Mouse (Mus musculus) heart, embryonic 10.5 days (tissue): ENCODE measurements around the gene Plac1. TPM values are rescaled to one million over a fixed set of nuclear protein-coding genes. Genes with fewer than 3 reads are reported as not detected.

Experiments used
- DNase-seq: peaks from one replicate; pipeline ENCODE4 v3.0.0-alpha.2; 2017; ENCODE audit warnings: low spot score
- H3K27ac ChIP-seq: fragments of 300-500 bp; sonication (generic); 2 replicates; pipeline ENCODE4 v1.5.1; 2016; ENCODE audit warnings: mild to moderate bottlenecking
- H3K27me3 ChIP-seq: fragments of 300-500 bp; sonication (generic); 2 replicates; pipeline ENCODE4 v1.6.1; 2016; ENCODE audit warnings: mild to moderate bottlenecking; ENCODE audit not compliant: poor library complexity, insufficient read depth, severe bottlenecking
- H3K36me3 ChIP-seq: fragments of 300-500 bp; sonication (generic); 2 replicates; pipeline ENCODE4 v1.6.1; 2016; ENCODE audit warnings: mild to moderate bottlenecking, moderate library complexity
- H3K4me1 ChIP-seq: fragments of 300-500 bp; sonication (generic); 2 replicates; pipeline ENCODE4 v1.6.1; 2016; ENCODE audit warnings: mild to moderate bottlenecking
- H3K4me3 ChIP-seq: fragments of 300-500 bp; sonication (generic); 2 replicates; pipeline ENCODE4 v1.5.1; 2016; ENCODE audit warnings: mild to moderate bottlenecking, moderate library complexity
- H3K9me3 ChIP-seq: fragments of 300-500 bp; sonication (generic); 2 replicates; pipeline ENCODE4 v1.6.1; 2016; ENCODE audit warnings: mild to moderate bottlenecking, moderate library complexity
- WGBS: fragments of 180-500 bp; shearing (Covaris S2); methylation state at CpG from one replicate; pipeline ENCODE4 v1.1.7; 2016; 5-methylcytosine and 5-hydroxymethylcytosine counted together
- polyA plus RNA-seq: library from polyadenylated mRNA; unstranded; fragments of >200 nt; fragmentation: Nextera tagmentation; extraction: Ambion mirVana; gene quantifications from 2 replicates; pipeline ENCODE4 v1.2.1, GENCODE M21; 2016

The Plac1 gene
- polyA plus RNA-seq, 1 experiment from 2014 or later: 13.3 TPM

DNA sequence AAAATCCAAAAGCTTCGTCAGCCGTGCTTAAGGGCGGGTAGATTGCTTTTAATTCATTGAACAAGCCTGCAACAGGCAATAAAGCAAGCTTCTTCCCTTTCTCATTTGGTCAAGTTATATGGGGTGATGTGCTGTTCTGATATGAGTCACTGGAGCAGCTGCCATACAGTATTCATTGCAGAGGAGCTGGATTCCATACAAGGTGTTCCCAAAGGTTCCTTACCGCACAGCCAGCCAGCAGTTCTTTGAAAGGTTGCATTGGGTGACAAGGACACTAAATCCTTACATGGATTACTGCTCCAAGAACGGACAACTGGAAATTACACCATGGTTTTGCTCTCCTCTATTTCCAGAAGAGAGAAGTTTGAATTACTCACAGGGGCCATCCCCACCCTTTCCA, 63.6 kb downstream of the Plac1 start:
- H3K9me3 ChIP-seq: no peaks in the 10 kb centered on the region
- H3K36me3 ChIP-seq: no peaks in the 10 kb centered on the region
- no peak overlapping the region for H3K4me3 ChIP-seq
- no peaks in the 10 kb centered on the region for H3K4me1 ChIP-seq
- H3K27me3 ChIP-seq: no peaks in the 10 kb centered on the region
- H3K27ac ChIP-seq: no peak overlapping the region
- DNase-seq: no peak
- WGBS: 88% methylated on average over 5 of the region's 5 CpGs

DNA sequence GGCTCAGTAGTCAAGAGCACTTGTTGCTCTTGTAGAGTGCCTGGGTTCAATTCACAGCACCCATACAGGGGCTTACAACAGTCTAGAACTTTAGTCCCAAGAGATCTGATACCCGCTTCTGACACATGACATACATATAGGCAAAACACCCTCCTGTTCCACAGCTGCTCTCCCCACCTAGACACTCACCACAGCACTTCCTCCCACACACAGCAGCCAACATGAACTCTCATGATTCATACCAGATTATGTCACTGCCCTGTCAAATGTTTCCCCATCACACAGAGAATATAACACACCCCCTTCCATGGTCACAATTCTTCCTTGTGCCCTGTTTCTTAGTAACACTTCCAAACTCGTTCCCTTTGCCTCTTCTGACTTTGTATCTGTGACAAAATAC, 71.3 kb downstream of the Plac1 start:
- Histone ChIP-seq H3K27me3 (no peaks in the 10 kb centered on the region), H3K9me3 (no peaks in the 10 kb centered on the region), H3K27ac (no peak overlapping the region), H3K36me3 (no peaks in the 10 kb centered on the region), H3K4me3 (no peak overlapping the region), H3K4me1 (peaks cover 4% of the 10 kb centered on the region; the same call in 1 of the 2 replicates)
- 68% methylated on average over 2 of the region's 2 CpGs for WGBS
- DNase-seq: no peak

DNA sequence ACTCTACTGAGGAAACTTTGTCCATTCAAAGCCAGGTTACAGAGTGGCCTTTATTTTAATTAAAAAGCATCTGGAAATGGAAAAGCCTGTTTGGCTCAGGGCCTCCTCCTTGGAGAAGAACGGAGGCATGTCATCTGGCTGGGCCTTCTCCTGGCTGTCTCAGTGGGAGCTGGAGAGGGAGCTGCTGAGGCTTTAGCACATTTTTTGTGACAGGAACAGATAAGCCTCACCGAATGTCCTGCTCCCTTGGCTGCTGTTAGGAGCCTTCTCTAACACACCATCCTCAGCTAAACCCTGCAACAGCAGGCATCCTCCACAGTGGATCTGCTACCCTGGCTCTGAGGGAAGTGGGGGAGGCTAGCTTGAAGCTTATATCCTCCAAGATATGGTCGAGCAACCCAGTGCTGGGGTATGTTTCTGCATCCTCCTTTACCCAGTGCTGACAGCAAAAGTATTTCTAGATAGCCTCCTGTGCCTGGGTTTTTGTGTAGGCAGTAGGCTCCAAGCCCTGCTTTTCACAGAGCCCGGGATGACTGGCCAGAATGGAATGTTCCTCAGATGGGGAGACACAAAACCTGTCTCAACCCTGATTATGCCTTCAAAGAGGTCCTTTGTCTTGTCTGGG, 72.9 kb downstream of the Plac1 start:
- 23% methylated on average over 4 of the region's 4 CpGs for WGBS
- DNase-seq: peak; percentile 80
- Histone ChIP-seq H3K9me3 (no peaks in the 10 kb centered on the region), H3K27me3 (no peaks in the 10 kb centered on the region), H3K27ac (peak overlapping the region; percentile 82), H3K36me3 (no peaks in the 10 kb centered on the region), H3K4me3 (no peak overlapping the region), H3K4me1 (peaks cover 5% of the 10 kb centered on the region)

DNA sequence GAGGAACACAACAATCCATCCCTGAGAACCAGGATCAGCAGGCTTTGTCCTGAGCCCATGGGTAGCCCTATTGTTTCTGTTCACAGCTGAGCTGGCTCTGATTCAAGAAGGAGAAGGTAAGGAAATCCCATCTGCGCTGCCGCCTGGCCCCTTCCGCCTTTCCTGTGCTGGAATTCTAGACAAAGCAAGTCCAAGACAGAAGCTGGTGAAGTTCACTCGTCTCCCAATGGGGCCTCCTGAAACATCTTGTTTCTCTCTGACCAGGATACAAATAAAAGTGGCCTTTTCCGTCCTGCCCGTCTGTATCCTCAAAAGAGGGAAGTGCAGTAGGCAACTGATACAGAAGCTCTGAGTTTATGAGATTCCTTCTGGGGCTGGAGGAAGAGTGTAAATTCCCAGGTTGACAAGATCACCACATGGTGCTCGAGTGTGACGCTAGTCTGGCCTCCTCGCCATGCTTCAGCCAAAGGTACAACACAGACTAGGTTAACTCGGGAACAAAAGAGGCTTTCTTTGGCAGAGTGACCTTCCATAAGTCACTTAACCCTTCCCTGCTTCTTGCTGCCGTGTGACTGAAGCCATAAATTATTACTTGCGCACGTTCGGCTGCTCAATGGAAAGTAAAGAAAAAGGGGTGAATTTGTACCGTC, 73.5 kb downstream of the Plac1 start:
- 53% methylated on average over 15 of the region's 15 CpGs for WGBS
- H3K36me3 ChIP-seq: no peaks in the 10 kb centered on the region
- no peak for DNase-seq
- no peaks in the 10 kb centered on the region for H3K9me3 ChIP-seq
- no peak overlapping the region for H3K4me3 ChIP-seq
- peaks cover 12% of the 10 kb centered on the region for H3K4me1 ChIP-seq
- peak overlapping the region; percentile 82 for H3K27ac ChIP-seq
- no peaks in the 10 kb centered on the region for H3K27me3 ChIP-seq

DNA sequence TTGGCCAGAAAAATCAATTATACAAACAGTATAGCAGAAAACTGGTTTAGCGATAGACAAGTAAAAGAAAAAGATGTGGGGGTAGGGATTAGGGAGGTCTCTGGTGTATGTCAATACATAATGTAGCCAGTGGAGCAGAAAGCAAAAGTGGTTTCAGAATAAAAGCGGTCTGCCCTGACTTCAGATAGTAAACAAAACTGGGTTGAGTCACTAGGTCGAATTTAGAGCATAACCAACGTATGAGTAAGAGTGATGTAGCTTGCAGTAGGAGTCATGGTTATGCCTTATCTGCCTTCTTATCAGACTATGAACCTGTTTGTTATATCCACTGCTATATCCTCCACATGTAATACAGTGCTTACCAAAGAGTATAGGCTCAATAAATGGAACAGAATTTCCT, 77.3 kb downstream of the Plac1 start:
- H3K36me3 ChIP-seq: no peaks in the 10 kb centered on the region
- peaks cover 16% of the 10 kb centered on the region for H3K4me1 ChIP-seq
- no peaks in the 10 kb centered on the region for H3K9me3 ChIP-seq
- no peaks in the 10 kb centered on the region for H3K27me3 ChIP-seq
- H3K27ac ChIP-seq: peak overlapping the region; percentile 63; the same call in 1 of the 2 replicates
- no peak for DNase-seq
- no peak overlapping the region for H3K4me3 ChIP-seq
- WGBS: 60% methylated on average over 4 of the region's 4 CpGs

DNA sequence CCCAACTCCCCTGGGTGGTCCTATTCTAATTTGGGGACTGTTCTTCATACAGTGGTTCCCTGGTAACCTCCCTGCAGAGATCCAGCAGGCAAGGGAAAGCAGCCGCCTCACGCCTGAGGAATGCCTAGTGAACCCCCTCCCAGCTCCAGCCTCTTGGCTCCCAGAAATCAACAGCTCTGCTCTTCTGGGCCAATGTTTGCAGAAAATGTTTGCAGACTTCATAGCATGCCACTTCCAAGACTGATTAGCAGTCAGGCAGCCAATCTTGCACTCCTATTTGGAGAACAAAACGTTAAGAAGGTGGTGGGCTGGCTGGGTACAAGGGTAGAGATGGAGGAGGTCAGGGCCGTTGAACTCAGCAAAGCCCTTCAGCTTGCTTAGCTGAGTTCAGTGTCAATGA, 78.3 kb downstream of the Plac1 start:
- Histone ChIP-seq H3K4me1 (peaks cover 12% of the 10 kb centered on the region), H3K27me3 (no peaks in the 10 kb centered on the region), H3K9me3 (no peaks in the 10 kb centered on the region), H3K27ac (peak overlapping the region; percentile 63), H3K4me3 (no peak overlapping the region), H3K36me3 (no peaks in the 10 kb centered on the region)
- WGBS: 29% methylated on average over 4 of the region's 4 CpGs
- no peak for DNase-seq

DNA sequence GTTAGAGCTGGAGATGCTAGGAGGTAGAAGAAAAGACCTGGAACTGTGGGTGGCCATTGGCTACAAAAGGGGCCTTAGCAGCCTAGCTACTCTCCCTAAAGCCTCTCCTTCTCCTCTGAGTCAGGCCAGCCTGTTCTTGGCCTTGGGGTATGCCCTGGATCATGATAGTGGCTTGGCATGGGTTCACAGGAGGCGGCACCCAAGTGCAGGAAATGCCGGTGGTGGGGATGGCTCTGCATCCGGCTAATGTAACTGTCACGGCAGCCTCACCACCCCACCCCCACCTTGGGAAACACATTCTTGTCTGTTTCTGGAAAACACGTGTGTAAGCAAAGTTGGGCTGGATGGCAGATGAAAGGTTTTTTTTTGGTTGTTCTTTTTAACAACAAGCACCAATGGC, 78.8 kb downstream of the Plac1 start:
- DNase-seq: no peak
- H3K4me3 ChIP-seq: no peak overlapping the region
- peaks cover 12% of the 10 kb centered on the region for H3K4me1 ChIP-seq
- peak overlapping the region; percentile 63; the same call in 1 of the 2 replicates for H3K27ac ChIP-seq
- no peaks in the 10 kb centered on the region for H3K9me3 ChIP-seq
- no peaks in the 10 kb centered on the region for H3K27me3 ChIP-seq
- 40% methylated on average over 5 of the region's 5 CpGs for WGBS
- no peaks in the 10 kb centered on the region for H3K36me3 ChIP-seq

DNA sequence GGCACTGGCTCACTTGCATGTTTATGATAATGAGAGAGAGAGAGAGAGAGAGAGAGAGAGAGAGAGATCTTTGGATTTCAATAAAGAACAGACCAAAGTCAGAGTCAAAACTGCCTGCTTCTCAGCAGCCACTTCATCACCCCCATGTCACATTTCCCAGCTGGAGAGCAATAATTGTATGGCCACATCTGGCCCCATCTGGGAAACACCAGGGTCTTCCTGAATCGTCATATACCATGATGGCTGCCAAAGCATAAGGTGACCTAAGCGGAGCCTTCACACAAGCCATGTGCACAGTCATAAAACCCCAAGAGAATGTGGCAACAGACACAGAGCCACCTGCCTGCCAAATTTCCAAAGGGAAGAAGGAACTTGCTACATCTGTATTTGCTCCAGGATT, 91.9 kb downstream of the Plac1 start:
- Histone ChIP-seq H3K36me3 (no peaks in the 10 kb centered on the region), H3K4me1 (no peaks in the 10 kb centered on the region), H3K4me3 (no peak overlapping the region), H3K27ac (no peak overlapping the region), H3K9me3 (no peaks in the 10 kb centered on the region), H3K27me3 (no peaks in the 10 kb centered on the region)
- 77% methylated on average over 2 of the region's 2 CpGs for WGBS
- no peak for DNase-seq

DNA sequence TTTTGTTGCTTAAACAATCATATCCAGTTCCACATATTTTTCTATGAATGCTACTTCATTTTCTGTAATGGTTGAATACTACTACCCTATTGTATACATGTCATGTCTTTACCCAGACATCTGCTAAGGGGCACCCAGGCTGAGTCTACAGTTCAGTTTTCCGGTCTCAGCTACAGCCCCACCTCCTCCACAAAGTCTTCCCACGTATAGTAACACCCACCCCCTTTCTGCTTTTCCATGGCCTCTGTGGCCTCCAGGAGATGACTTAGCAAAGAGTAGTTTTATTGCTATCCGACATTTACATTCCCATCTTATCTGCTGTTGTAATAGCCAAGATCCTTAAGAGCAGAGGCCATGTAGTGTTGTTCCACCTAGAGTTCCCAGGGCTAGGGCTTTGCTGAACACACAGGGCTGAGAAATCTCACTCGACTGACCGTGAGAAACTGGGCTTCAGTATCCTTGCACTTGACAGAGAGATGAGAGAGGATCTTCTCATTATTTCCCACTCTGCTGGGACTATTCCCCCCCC, 93.5 kb downstream of the Plac1 start:
- Histone ChIP-seq H3K27me3 (no peaks in the 10 kb centered on the region), H3K9me3 (no peaks in the 10 kb centered on the region), H3K36me3 (no peaks in the 10 kb centered on the region), H3K4me3 (no peak overlapping the region), H3K27ac (no peak overlapping the region), H3K4me1 (no peaks in the 10 kb centered on the region)
- DNase-seq: no peak
- WGBS: 58% methylated on average over 5 of the region's 5 CpGs

DNA sequence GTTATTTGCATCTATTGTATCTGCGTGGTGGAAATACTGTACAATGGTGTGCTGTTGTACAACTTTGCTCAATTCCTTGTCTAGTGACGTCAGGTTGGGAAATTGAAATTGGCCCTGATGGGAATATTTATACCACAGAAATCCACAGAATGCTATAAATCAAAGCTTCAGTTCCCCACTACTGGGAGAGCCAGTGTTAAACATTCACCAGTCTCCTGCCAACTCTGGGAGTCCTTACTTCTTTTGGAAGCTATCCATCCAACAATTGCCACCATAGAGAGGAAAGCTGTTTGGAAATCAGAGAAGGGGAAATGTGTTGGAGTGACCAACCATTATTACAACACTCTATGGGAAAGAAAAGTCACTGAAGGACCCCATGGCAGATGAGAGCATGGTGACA, 100.3 kb downstream of the Plac1 start:
- Histone ChIP-seq H3K36me3 (no peaks in the 10 kb centered on the region), H3K4me1 (no peaks in the 10 kb centered on the region), H3K27me3 (no peaks in the 10 kb centered on the region), H3K9me3 (no peaks in the 10 kb centered on the region), H3K4me3 (no peak overlapping the region), H3K27ac (no peak overlapping the region)
- DNase-seq: no peak
- 80% methylated on average over 2 of the region's 2 CpGs for WGBS

DNA sequence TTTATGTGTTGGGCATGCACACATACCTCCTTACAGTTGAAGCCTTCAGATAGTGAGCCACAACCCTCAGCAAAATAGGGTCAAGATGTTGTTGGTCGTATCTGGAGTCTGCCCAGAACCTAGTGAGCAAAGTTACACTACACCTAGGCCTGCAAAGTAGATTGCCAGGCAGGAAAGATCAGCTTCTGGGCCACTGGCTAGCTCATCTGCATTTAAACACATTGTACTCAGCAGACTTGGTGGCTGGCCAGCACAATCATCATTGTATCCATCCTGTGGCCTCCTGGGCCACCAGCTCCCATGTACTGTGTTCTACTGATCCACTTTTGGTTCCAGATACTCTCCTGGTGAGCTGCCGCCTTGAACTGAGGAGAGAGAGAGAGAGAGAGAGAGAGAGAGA, 102.8 kb downstream of the Plac1 start:
- Histone ChIP-seq H3K4me1 (no peaks in the 10 kb centered on the region), H3K9me3 (no peaks in the 10 kb centered on the region), H3K27ac (no peak overlapping the region), H3K36me3 (no peaks in the 10 kb centered on the region), H3K27me3 (no peaks in the 10 kb centered on the region), H3K4me3 (no peak overlapping the region)
- WGBS: 87% methylated on average over 2 of the region's 2 CpGs
- no peak for DNase-seq

DNA sequence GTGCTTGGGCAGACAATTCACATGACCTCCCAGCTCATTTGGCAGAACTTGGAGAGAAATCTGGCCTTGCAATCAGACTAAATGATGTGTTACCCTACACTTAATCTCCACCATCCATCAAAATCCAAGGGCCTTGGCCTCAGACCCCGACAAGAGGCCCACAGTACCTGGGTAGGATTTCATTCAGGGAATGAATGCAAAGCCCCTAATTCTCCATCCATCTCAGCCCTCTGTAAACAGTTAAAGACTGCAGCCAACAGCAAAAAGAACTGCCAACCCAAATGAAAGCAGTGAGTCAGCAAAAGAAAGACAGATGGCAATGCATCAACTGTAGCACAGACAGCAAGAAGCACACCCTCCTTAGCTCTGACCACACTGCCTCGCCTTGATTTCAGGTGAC, 110.4 kb downstream of the Plac1 start:
- no peak for DNase-seq
- Histone ChIP-seq H3K4me3 (no peak overlapping the region), H3K9me3 (no peaks in the 10 kb centered on the region), H3K27me3 (no peaks in the 10 kb centered on the region), H3K36me3 (no peaks in the 10 kb centered on the region), H3K4me1 (peaks cover 5% of the 10 kb centered on the region; the same call in 1 of the 2 replicates), H3K27ac (no peak overlapping the region)
- 53% methylated on average over 2 of the region's 2 CpGs for WGBS

DNA sequence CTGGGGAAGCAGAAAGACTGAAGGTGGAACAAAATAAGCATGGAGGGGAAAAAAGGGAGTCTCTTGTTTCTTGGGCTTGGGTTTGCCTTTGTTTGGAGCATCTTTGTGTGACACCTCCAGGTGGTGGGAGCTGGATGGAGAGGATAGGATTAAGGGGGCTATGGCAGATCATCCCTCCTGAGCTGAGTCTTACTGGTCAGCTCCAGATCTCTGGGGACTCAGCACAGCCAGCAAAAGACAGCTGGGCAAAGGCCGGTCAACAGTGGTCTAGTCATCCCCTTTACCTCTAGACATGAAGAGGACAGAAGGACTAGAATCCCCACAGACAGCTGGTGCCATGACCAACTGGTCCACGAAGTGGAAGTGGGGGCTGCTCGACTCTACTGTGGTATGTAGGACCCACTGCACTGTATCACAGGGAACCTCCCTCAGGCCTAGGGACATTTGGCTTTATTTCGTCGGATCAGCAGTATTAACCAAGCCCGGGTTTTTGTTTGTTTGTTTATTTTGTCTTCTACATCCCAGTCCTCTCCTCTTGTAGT, 113.3 kb downstream of the Plac1 start:
- no peak overlapping the region for H3K4me3 ChIP-seq
- H3K36me3 ChIP-seq: no peaks in the 10 kb centered on the region
- DNase-seq: no peak
- 0 out of 2 replicates have a peak overlapping the region, but pooled peaks have one; percentile 18 for H3K27ac ChIP-seq
- peaks cover 5% of the 10 kb centered on the region; the same call in 1 of the 2 replicates for H3K4me1 ChIP-seq
- H3K27me3 ChIP-seq: no peaks in the 10 kb centered on the region
- no peaks in the 10 kb centered on the region for H3K9me3 ChIP-seq
- 69% methylated on average over 6 of the region's 6 CpGs for WGBS
